Mouse (Mus musculus) stomach, embryonic 14.5 days (tissue): Measurements from ENCODE around the gene Rnf141. TPM values are rescaled to one million over a fixed set of nuclear protein-coding genes. Genes with fewer than 3 reads are reported as not detected.
A peak's percentile ranks its signal among the peaks of the same experiment; 100 is the strongest.

ENCODE experiments used
- ATAC-seq: fragments of 200-750 bp; cut with Nextera tagmentation; 2 replicates; pipeline ENCODE4 v1.8.0; 2017; ENCODE audit warnings: low read depth, moderate TSS enrichment; ENCODE audit not compliant: insufficient number of reproducible peaks, insufficient read depth, low FRiP score
- H3K27ac ChIP-seq: fragments of 300-500 bp; sonication (generic); 2 replicates; pipeline ENCODE4 v1.5.1; 2014; ENCODE audit warnings: mild to moderate bottlenecking, low read length, moderate library complexity, mixed read lengths
- H3K27me3 ChIP-seq: fragments of 300-500 bp; sonication (generic); 2 replicates; pipeline ENCODE4 v1.6.1; 2014; ENCODE audit warnings: low read length, control low read depth, mixed read lengths; ENCODE audit not compliant: control insufficient read depth, insufficient read depth
- H3K36me3 ChIP-seq: fragments of 300-500 bp; sonication (generic); 2 replicates; pipeline ENCODE4 v1.6.1; 2014; ENCODE audit warnings: mild to moderate bottlenecking, control low read depth, low read length, moderate library complexity, mixed read lengths; ENCODE audit not compliant: control insufficient read depth, insufficient read depth
- H3K4me1 ChIP-seq: fragments of 300-500 bp; sonication (generic); 2 replicates; pipeline ENCODE4 v1.6.1; 2014; ENCODE audit warnings: low read length, control low read depth, mixed read lengths; ENCODE audit not compliant: control insufficient read depth, insufficient read depth
- H3K4me2 ChIP-seq: fragments of 300-500 bp; sonication (generic); replicated peaks from 2 replicates; pipeline ENCODE4 v1.6.1; 2014; ENCODE audit warnings: low read depth, low read length, control low read depth
- H3K4me3 ChIP-seq: fragments of 300-500 bp; sonication (generic); 2 replicates; pipeline ENCODE4 v1.5.1; 2014; ENCODE audit warnings: low read depth, low read length, control low read depth
- H3K9ac ChIP-seq: fragments of 300-500 bp; sonication (generic); replicated peaks from 2 replicates; pipeline ENCODE4 v1.6.1; 2014; ENCODE audit warnings: low read depth, mild to moderate bottlenecking, control low read depth, low read length, moderate library complexity, mixed read lengths
- H3K9me3 ChIP-seq: fragments of 300-500 bp; sonication (generic); 2 replicates; pipeline ENCODE4 v1.6.1; 2016; ENCODE audit warnings: low read depth, low read length, control low read depth; ENCODE audit not compliant: control insufficient read depth
- WGBS: fragments of 180-500 bp; shearing (Covaris S2); extraction: QIAGEN DNeasy Blood & Tissue Kit; methylation state at CpG from one replicate; pipeline ENCODE4 v1.1.7; 2014; 5-methylcytosine and 5-hydroxymethylcytosine counted together
- polyA plus RNA-seq: library from polyadenylated mRNA; unstranded; fragments of >200 nt; fragmentation: Nextera tagmentation; extraction: Ambion mirVana; gene quantifications from 2 replicates; pipeline ENCODE4 v1.2.1, GENCODE M21; 2014

Gene Rnf141
- polyA plus RNA-seq, 1 experiment from 2014 or later, result 41.0 TPM

GRCm38 (mm10) chr7:110851541-110852203 is 7.4 kb upstream of the Rnf141 start:
- peak overlapping the region; percentile 79; the same call in 1 of the 2 replicates for H3K27ac ChIP-seq
- WGBS, result 56% methylated on average over 7 of the region's 7 CpGs

GRCm38 (mm10) chr7:110848371-110848770 is 4.1 kb upstream of the Rnf141 start:
- Histone ChIP-seq H3K9me3 (no peaks in the 10 kb centered on the region), H3K27ac (no peak overlapping the region), H3K36me3 (no peaks in the 10 kb centered on the region), H3K27me3 (no peaks in the 10 kb centered on the region), H3K4me2 (no peak overlapping the region), H3K4me1 (0 out of 2 replicates have a peak, but pooled peaks cover 5% of the 10 kb centered on the region), H3K4me3 (no peak overlapping the region), H3K9ac (no peak overlapping the region)
- 100% methylated on average over 1 of the region's 1 CpGs for WGBS
- no peak for ATAC-seq

More at GRCm38 (mm10) chr7:110851541-110852203, 7.4 kb upstream of the Rnf141 start:
- Histone ChIP-seq H3K9me3 (no peaks in the 10 kb centered on the region), H3K4me3 (no peak overlapping the region), H3K9ac (no peak overlapping the region), H3K4me2 (no peak overlapping the region), H3K4me1 (peaks cover 12% of the 10 kb centered on the region; the same call in 1 of the 2 replicates), H3K36me3 (no peaks in the 10 kb centered on the region), H3K27me3 (no peaks in the 10 kb centered on the region)
- ATAC-seq, result peak; percentile 88

GRCm38 (mm10) chr7:110847321-110847720 is 3.1 kb upstream of the Rnf141 start:
- WGBS, result 62% methylated on average over 2 of the region's 2 CpGs
- Histone ChIP-seq H3K9ac (no peak overlapping the region), H3K4me2 (no peak overlapping the region), H3K36me3 (no peaks in the 10 kb centered on the region), H3K27ac (no peak overlapping the region), H3K27me3 (no peaks in the 10 kb centered on the region), H3K4me1 (0 out of 2 replicates have a peak, but pooled peaks cover 7% of the 10 kb centered on the region), H3K4me3 (no peak overlapping the region), H3K9me3 (no peaks in the 10 kb centered on the region)
- ATAC-seq, result no peak

- H3K4me2 ChIP-seq, result no peak overlapping the region
- no peaks in the 10 kb centered on the region for H3K27me3 ChIP-seq
- WGBS, result 46% methylated on average over 4 of the region's 4 CpGs
- peak; percentile 40; the same call in 1 of the 2 replicates for ATAC-seq
- H3K36me3 ChIP-seq, result no peaks in the 10 kb centered on the region
- no peaks in the 10 kb centered on the region for H3K9me3 ChIP-seq
- 0 out of 2 replicates have a peak, but pooled peaks cover 4% of the 10 kb centered on the region for H3K4me1 ChIP-seq
- H3K4me3 ChIP-seq, result no peak overlapping the region
- no peak overlapping the region for H3K27ac ChIP-seq
- no peak overlapping the region for H3K9ac ChIP-seq
These were observed 3.9 kb downstream of the Rnf141 start for GRCm38 (mm10) chr7:110840332-110840731.

- peaks cover 12% of the 10 kb centered on the region for H3K36me3 ChIP-seq
- no peak overlapping the region for H3K9ac ChIP-seq
- H3K4me3 ChIP-seq, result no peak overlapping the region
- no peak for ATAC-seq
- no peak overlapping the region for H3K4me2 ChIP-seq
- no peaks in the 10 kb centered on the region for H3K27me3 ChIP-seq
- no peaks in the 10 kb centered on the region for H3K4me1 ChIP-seq
- H3K27ac ChIP-seq, result no peak overlapping the region
- WGBS, result 62% methylated on average over 3 of the region's 3 CpGs
- H3K9me3 ChIP-seq, result no peaks in the 10 kb centered on the region
These were observed 9.7 kb downstream of the Rnf141 start for GRCm38 (mm10) chr7:110834522-110834921.

- H3K36me3 ChIP-seq, result peaks cover 14% of the 10 kb centered on the region
- H3K27ac ChIP-seq, result no peak overlapping the region
- no peaks in the 10 kb centered on the region for H3K4me1 ChIP-seq
- H3K9ac ChIP-seq, result no peak overlapping the region
- no peaks in the 10 kb centered on the region for H3K27me3 ChIP-seq
- no peak overlapping the region for H3K4me2 ChIP-seq
- ATAC-seq, result no peak
- H3K4me3 ChIP-seq, result no peak overlapping the region
- 92% methylated on average over 1 of the region's 1 CpGs for WGBS
- no peaks in the 10 kb centered on the region for H3K9me3 ChIP-seq
These were observed 10.2 kb downstream of the Rnf141 start for GRCm38 (mm10) chr7:110834018-110834417.

- no peak overlapping the region for H3K4me2 ChIP-seq
- H3K9me3 ChIP-seq, result no peaks in the 10 kb centered on the region
- H3K4me3 ChIP-seq, result no peak overlapping the region
- H3K9ac ChIP-seq, result no peak overlapping the region
- WGBS, result 93% methylated on average over 1 of the region's 1 CpGs
- H3K4me1 ChIP-seq, result no peaks in the 10 kb centered on the region
- peaks cover 17% of the 10 kb centered on the region for H3K36me3 ChIP-seq
- H3K27ac ChIP-seq, result no peak overlapping the region
- ATAC-seq, result no peak
- no peaks in the 10 kb centered on the region for H3K27me3 ChIP-seq
These were observed 11.2 kb downstream of the Rnf141 start for GRCm38 (mm10) chr7:110833024-110833423.

- no peak for ATAC-seq
- H3K27me3 ChIP-seq, result no peaks in the 10 kb centered on the region
- no peak overlapping the region for H3K4me3 ChIP-seq
- 89% methylated on average over 8 of the region's 8 CpGs for WGBS
- no peak overlapping the region for H3K9ac ChIP-seq
- no peak overlapping the region for H3K4me2 ChIP-seq
- H3K9me3 ChIP-seq, result no peaks in the 10 kb centered on the region
- H3K36me3 ChIP-seq, result peaks cover 11% of the 10 kb centered on the region; the same call in 1 of the 2 replicates
- no peak overlapping the region for H3K27ac ChIP-seq
- peaks cover 6% of the 10 kb centered on the region; the same call in 1 of the 2 replicates for H3K4me1 ChIP-seq
These were observed 20.0 kb downstream of the Rnf141 start for GRCm38 (mm10) chr7:110823995-110824953.
